ENCODE assay signal across 8 mouse cellular contexts in genomic region chr11:69099915-69100345, GRCm38 (mm10). TPM values are rescaled to one million over a fixed set of nuclear protein-coding genes. Genes with fewer than 3 reads are reported as not detected.
A peak's percentile ranks its signal among the peaks of the same experiment; 100 is the strongest.
DNase-seq lines count a peak whose midpoint lies in the region; ATAC-seq and TF ChIP-seq lines count a peak whose summit lies in the region.

No protein-coding gene starts in this region.

- peaks cover 6% of the 10 kb centered on the region for H3K4me1 ChIP-seq in brown adipose tissue, adult 24 weeks (ENCODE audit: control insufficient read depth, insufficient read depth, insufficient read length, low read length)
- H3K4me1 ChIP-seq in forebrain, embryonic 10.5 days = peaks cover 62% of the 10 kb centered on the region
- H3K4me1 ChIP-seq in heart, embryonic 14.5 days (ENCODE audit: control insufficient read depth in 2 of 2, insufficient read depth in 2 of 2, low read length in 2 of 2) = peaks cover 29 to 40% of the 10 kb centered on the region in 2 experiments
- peaks cover 54% of the 10 kb centered on the region for H3K4me1 ChIP-seq in liver, embryonic 16.5 days (ENCODE audit: control insufficient read depth, low read depth, low read length)
- H3K4me1 ChIP-seq in neural tube, embryonic 12.5 days = peaks cover 51% of the 10 kb centered on the region
- peaks cover 8% of the 10 kb centered on the region for H3K4me1 ChIP-seq in stomach, postnatal 0 days (replicated peaks; ENCODE audit: control insufficient read depth, insufficient read depth)

- no peaks in the 10 kb centered on the region for H3K9me3 ChIP-seq in forebrain, embryonic 10.5 days
- no peaks in the 10 kb centered on the region for H3K9me3 ChIP-seq in heart, embryonic 14.5 days (ENCODE audit: control insufficient read depth, low read length)
- H3K9me3 ChIP-seq in liver, embryonic 16.5 days (replicated peaks; ENCODE audit: control insufficient read depth, low read length) = no peaks in the 10 kb centered on the region
- no peaks in the 10 kb centered on the region for H3K9me3 ChIP-seq in neural tube, embryonic 12.5 days
- no peaks in the 10 kb centered on the region for H3K9me3 ChIP-seq in stomach, postnatal 0 days (ENCODE audit: control insufficient read depth, low read length)

- H3K4me3 ChIP-seq in brown adipose tissue, adult 24 weeks (ENCODE audit: insufficient read depth, low read depth, low read length) = peak overlapping the region; percentile 65
- H3K4me3 ChIP-seq in forebrain, embryonic 10.5 days = peak overlapping the region; percentile 65
- peak overlapping the region; percentile 53 to 57 for H3K4me3 ChIP-seq in heart, embryonic 14.5 days (ENCODE audit: control insufficient read depth in 1 of 2, insufficient read depth in 1 of 2, low read depth in 1 of 2, low read length in 2 of 2)
- H3K4me3 ChIP-seq in liver, embryonic 16.5 days (ENCODE audit: low read depth, low read length) = peak overlapping the region; percentile 67
- H3K4me3 ChIP-seq in neural tube, embryonic 12.5 days = peak overlapping the region; percentile 52
- H3K4me3 ChIP-seq in stomach, postnatal 0 days (ENCODE audit: low read depth, low read length) = peak overlapping the region; percentile 91

- peaks cover 45% of the 10 kb centered on the region for H3K36me3 ChIP-seq in forebrain, embryonic 10.5 days (replicated peaks)
- H3K36me3 ChIP-seq in heart, embryonic 14.5 days (ENCODE audit: control insufficient read depth, insufficient read depth, low read length) = peaks cover 46% of the 10 kb centered on the region
- peaks cover 40% of the 10 kb centered on the region for H3K36me3 ChIP-seq in liver, embryonic 16.5 days (ENCODE audit: control insufficient read depth, insufficient read depth)
- H3K36me3 ChIP-seq in neural tube, embryonic 12.5 days = peaks cover 44% of the 10 kb centered on the region
- peaks cover 48% of the 10 kb centered on the region for H3K36me3 ChIP-seq in stomach, postnatal 0 days (ENCODE audit: control insufficient read depth, insufficient read depth, low read length)

- TF ChIP-seq CTCF in stomach, postnatal 0 days (IDR thresholded peaks at IDR 0.05; ENCODE audit: low read depth) = peak; percentile 51

- DNase-seq in forebrain, embryonic 10.5 days (ENCODE audit: extremely low spot score, low spot score) = peak; percentile 84
- peak; percentile 97 for DNase-seq in kidney, postnatal 10 days
- DNase-seq in stomach, postnatal 0 days (ENCODE audit: low spot score) = peak; percentile 91

- TF ChIP-seq EP300 in stomach, postnatal 0 days (optimal IDR thresholded peaks at IDR 0.05) = no peak

- peak; percentile 18 for ATAC-seq in CD4-positive, CD25-positive, alpha-beta regulatory T cell, adult 4 months
- peak; percentile 27 for ATAC-seq in heart, embryonic 14.5 days (ENCODE audit: insufficient number of reproducible peaks, insufficient read depth, low FRiP score, low read depth)
- ATAC-seq in liver, embryonic 16.5 days (ENCODE audit: low read depth) = 0 out of 2 replicates have a peak, but pooled peaks have one; percentile 1
- ATAC-seq in neural tube, embryonic 12.5 days (ENCODE audit: low FRiP score, low read depth) = peak; percentile 38; the same call in 1 of the 2 replicates
- ATAC-seq in stomach, postnatal 0 days (ENCODE audit: low FRiP score, low TSS enrichment) = peak; percentile 5; the same call in 1 of the 2 replicates

- 1% methylated on average over 23 of the region's 23 CpGs for WGBS in forebrain, embryonic 10.5 days
- under 1% methylated on average over 23 of the region's 23 CpGs for WGBS in heart, embryonic 14.5 days
- 2% methylated on average over 23 of the region's 23 CpGs for WGBS in liver, embryonic 16.5 days (ENCODE audit: insufficient replicate concordance)
- WGBS in neural tube, embryonic 12.5 days = 2% methylated on average over 23 of the region's 23 CpGs
- WGBS in stomach, postnatal 0 days = under 1% methylated on average over 23 of the region's 23 CpGs

- H3K9ac ChIP-seq in heart, embryonic 14.5 days (ENCODE audit: low read length) = peak overlapping the region; percentile 88
- peak overlapping the region; percentile 74 for H3K9ac ChIP-seq in liver, embryonic 16.5 days (ENCODE audit: low read depth, low read length)
- H3K9ac ChIP-seq in neural tube, embryonic 12.5 days = peak overlapping the region; percentile 69
- peak overlapping the region; percentile 77 for H3K9ac ChIP-seq in stomach, postnatal 0 days (ENCODE audit: low read length)

- no peaks in the 10 kb centered on the region for H3K27me3 ChIP-seq in forebrain, embryonic 10.5 days (ENCODE audit: poor library complexity, severe bottlenecking)
- no peaks in the 10 kb centered on the region for H3K27me3 ChIP-seq in heart, embryonic 14.5 days (ENCODE audit: control insufficient read depth, insufficient read depth, low read length)
- no peaks in the 10 kb centered on the region for H3K27me3 ChIP-seq in liver, embryonic 16.5 days (ENCODE audit: control insufficient read depth, insufficient read depth, low read depth, low read length)
- no peaks in the 10 kb centered on the region for H3K27me3 ChIP-seq in neural tube, embryonic 12.5 days (replicated peaks)
- H3K27me3 ChIP-seq in stomach, postnatal 0 days (ENCODE audit: control insufficient read depth, insufficient read depth, low read length) = no peaks in the 10 kb centered on the region

- H3K27ac ChIP-seq in brown adipose tissue, adult 24 weeks (replicated peaks; ENCODE audit: low read depth, low read length) = peak overlapping the region; percentile 100
- H3K27ac ChIP-seq in forebrain, embryonic 10.5 days = peak overlapping the region; percentile 86
- peak overlapping the region; percentile 89 to 99 for H3K27ac ChIP-seq in heart, embryonic 14.5 days (replicated peaks in 1 of 2; ENCODE audit: control insufficient read depth in 1 of 2, insufficient read depth in 1 of 2, low read depth in 2 of 2, low read length in 2 of 2)
- H3K27ac ChIP-seq in liver, embryonic 16.5 days (ENCODE audit: low read length) = peak overlapping the region; percentile 88
- 0 out of 2 replicates have a peak overlapping the region, but pooled peaks have one; percentile 46 for H3K27ac ChIP-seq in neural tube, embryonic 12.5 days
- H3K27ac ChIP-seq in stomach, postnatal 0 days (replicated peaks) = peak overlapping the region; percentile 100

- H3K4me2 ChIP-seq in heart, embryonic 14.5 days (ENCODE audit: low read length) = peak overlapping the region; percentile 93
- H3K4me2 ChIP-seq in liver, embryonic 16.5 days (ENCODE audit: low read depth, low read length) = peak overlapping the region; percentile 96
- H3K4me2 ChIP-seq in neural tube, embryonic 12.5 days (replicated peaks) = peak overlapping the region; percentile 93
- H3K4me2 ChIP-seq in stomach, postnatal 0 days (replicated peaks; ENCODE audit: low read depth) = peak overlapping the region; percentile 70

RNA-seq across cellular contexts. Expression of gene Per1, which starts 4.9 kb away (rescaled TPM):
- 1 to 10 TPM; 4.5 to 6.6 TPM for polyA plus RNA-seq in CD4-positive, CD25-positive, alpha-beta regulatory T cell, adult 4 months (2017; shearing (Covaris generic))
- polyA plus RNA-seq in brown adipose tissue, adult 24 weeks (2012; ENCODE audit: insufficient read depth, insufficient read length, missing spikeins) = 7.9 and 15.6 TPM in 2 replicates
- polyA plus RNA-seq in forebrain, embryonic 10.5 days (2016; fragmentation: Nextera tagmentation; extraction: Ambion mirVana) = 7.3 and 9.0 TPM in 2 replicates
- polyA plus RNA-seq in heart, embryonic 14.5 days (2014; fragmentation: Nextera tagmentation; extraction: Ambion mirVana) = 16.0 and 17.8 TPM in 2 replicates
- polyA plus RNA-seq in liver, embryonic 16.5 days (2015; fragmentation: Nextera tagmentation; extraction: Ambion mirVana) = 6.9 and 8.5 TPM in 2 replicates
- 7.4 and 9.0 TPM in 2 replicates for polyA plus RNA-seq in neural tube, embryonic 12.5 days (2016; fragmentation: Nextera tagmentation; extraction: Ambion mirVana)
- 7.7 and 13.1 TPM in 2 replicates for polyA plus RNA-seq in stomach, postnatal 0 days (2015; fragmentation: Nextera tagmentation; extraction: Ambion mirVana)

RNA-seq across cellular contexts. Expression of gene Vamp2, which starts 11.6 kb away (rescaled TPM):
- polyA plus RNA-seq in CD4-positive, CD25-positive, alpha-beta regulatory T cell, adult 4 months (2017; shearing (Covaris generic)) = 10 to 100 TPM; 26.0 to 35.9 TPM
- polyA plus RNA-seq in brown adipose tissue, adult 24 weeks (2012; ENCODE audit: insufficient read depth, insufficient read length, missing spikeins) = 42.0 and 54.9 TPM in 2 replicates
- polyA plus RNA-seq in forebrain, embryonic 10.5 days (2016; fragmentation: Nextera tagmentation; extraction: Ambion mirVana) = 51.3 and 57.6 TPM in 2 replicates
- polyA plus RNA-seq in heart, embryonic 14.5 days (2014; fragmentation: Nextera tagmentation; extraction: Ambion mirVana) = 81.5 and 93.9 TPM in 2 replicates
- polyA plus RNA-seq in liver, embryonic 16.5 days (2015; fragmentation: Nextera tagmentation; extraction: Ambion mirVana) = 16.4 and 25.4 TPM in 2 replicates
- polyA plus RNA-seq in neural tube, embryonic 12.5 days (2016; fragmentation: Nextera tagmentation; extraction: Ambion mirVana) = 149 and 174 TPM in 2 replicates
- polyA plus RNA-seq in stomach, postnatal 0 days (2015; fragmentation: Nextera tagmentation; extraction: Ambion mirVana) = 43.0 and 53.7 TPM in 2 replicates

RNA-seq across cellular contexts. Expression of gene Hes7, which starts 20.3 kb away (rescaled TPM):
- not detected for polyA plus RNA-seq in CD4-positive, CD25-positive, alpha-beta regulatory T cell, adult 4 months (2017; shearing (Covaris generic))
- polyA plus RNA-seq in brown adipose tissue, adult 24 weeks (2012; ENCODE audit: insufficient read depth, insufficient read length, missing spikeins) = not detected in 2 replicates
- 0.16 and 0.17 TPM in 2 replicates for polyA plus RNA-seq in forebrain, embryonic 10.5 days (2016; fragmentation: Nextera tagmentation; extraction: Ambion mirVana)
- polyA plus RNA-seq in heart, embryonic 14.5 days (2014; fragmentation: Nextera tagmentation; extraction: Ambion mirVana) = 0.43 and 0.47 TPM in 2 replicates
- 0.06 and 0.07 TPM in 2 replicates for polyA plus RNA-seq in liver, embryonic 16.5 days (2015; fragmentation: Nextera tagmentation; extraction: Ambion mirVana)
- 0.28 TPM in 2 replicates for polyA plus RNA-seq in neural tube, embryonic 12.5 days (2016; fragmentation: Nextera tagmentation; extraction: Ambion mirVana)
- polyA plus RNA-seq in stomach, postnatal 0 days (2015; fragmentation: Nextera tagmentation; extraction: Ambion mirVana) = 0.29 and 0.41 TPM in 2 replicates

RNA-seq across cellular contexts. Expression of gene 9130213A22Rik, which starts 22.5 kb away (rescaled TPM):
- polyA plus RNA-seq in CD4-positive, CD25-positive, alpha-beta regulatory T cell, adult 4 months (2017; shearing (Covaris generic)) = not detected
- 0.87 TPM in 1 of 2 replicates, not detected in the other for polyA plus RNA-seq in brown adipose tissue, adult 24 weeks (2012; ENCODE audit: insufficient read depth, insufficient read length, missing spikeins)
- 0.11 and 0.16 TPM in 2 replicates for polyA plus RNA-seq in forebrain, embryonic 10.5 days (2016; fragmentation: Nextera tagmentation; extraction: Ambion mirVana)
- polyA plus RNA-seq in heart, embryonic 14.5 days (2014; fragmentation: Nextera tagmentation; extraction: Ambion mirVana) = 0.28 and 1.2 TPM in 2 replicates
- 0.07 TPM in 1 of 2 replicates, not detected in the other for polyA plus RNA-seq in liver, embryonic 16.5 days (2015; fragmentation: Nextera tagmentation; extraction: Ambion mirVana)
- polyA plus RNA-seq in neural tube, embryonic 12.5 days (2016; fragmentation: Nextera tagmentation; extraction: Ambion mirVana) = not detected in 2 replicates
- 0.24 and 0.41 TPM in 2 replicates for polyA plus RNA-seq in stomach, postnatal 0 days (2015; fragmentation: Nextera tagmentation; extraction: Ambion mirVana)

RNA-seq across cellular contexts. Expression of gene Aloxe3, which starts 25.8 kb away (rescaled TPM):
- polyA plus RNA-seq in CD4-positive, CD25-positive, alpha-beta regulatory T cell, adult 4 months (2017; shearing (Covaris generic)) = under 1 TPM in 1 of 2 experiments, not detected in 1; 0.35 TPM
- not detected in 2 replicates for polyA plus RNA-seq in brown adipose tissue, adult 24 weeks (2012; ENCODE audit: insufficient read depth, insufficient read length, missing spikeins)
- 0.26 and 0.28 TPM in 2 replicates for polyA plus RNA-seq in forebrain, embryonic 10.5 days (2016; fragmentation: Nextera tagmentation; extraction: Ambion mirVana)
- polyA plus RNA-seq in heart, embryonic 14.5 days (2014; fragmentation: Nextera tagmentation; extraction: Ambion mirVana) = 0.09 and 0.15 TPM in 2 replicates
- polyA plus RNA-seq in liver, embryonic 16.5 days (2015; fragmentation: Nextera tagmentation; extraction: Ambion mirVana) = 0.09 and 0.39 TPM in 2 replicates
- 0.65 TPM in 1 of 2 replicates, not detected in the other for polyA plus RNA-seq in neural tube, embryonic 12.5 days (2016; fragmentation: Nextera tagmentation; extraction: Ambion mirVana)
- 20.2 and 22.5 TPM in 2 replicates for polyA plus RNA-seq in stomach, postnatal 0 days (2015; fragmentation: Nextera tagmentation; extraction: Ambion mirVana)

Comparison
In these comparisons a context has a peak if more than half of its experiments do, and no peak if none do; other contexts are left out.
1. Peak in every context shown above with its lines: DNase-seq, ATAC-seq, H3K4me3 ChIP-seq and H3K27ac ChIP-seq.
2. H3K27ac ChIP-seq: peak in every context shown above with its lines; median percentile 100 in brown adipose tissue, adult 24 weeks; 100 in stomach, postnatal 0 days; 94 in heart, embryonic 14.5 days; 88 in liver, embryonic 16.5 days; 86 in forebrain, embryonic 10.5 days; 46 in neural tube, embryonic 12.5 days.